Mouse (Mus musculus) MEL (cell line): Measurements from ENCODE around the gene Clasrp. TPM values are rescaled to one million over a fixed set of nuclear protein-coding genes. Genes with fewer than 3 reads are reported as not detected.

ENCODE experiments used
- DNase-seq: peaks from one replicate; pipeline ENCODE4 v3.0.0; 2011; ENCODE audit warnings: low read depth, low spot score
- H3K27ac ChIP-seq: 2 replicates; pipeline ENCODE4 v1.5.1; 2012; ENCODE audit warnings: low read depth, mild to moderate bottlenecking, control low read depth, low read length, moderate library complexity; ENCODE audit not compliant: control insufficient read depth
- H3K27me3 ChIP-seq, 2 experiments: fragments of 150-350 bp in 1 of 2; sonication (generic) in 1 of 2; 2 replicates each; pipeline ENCODE4 v1.6.1; 2012; ENCODE audit warnings: low read length in 2 of 2, mild to moderate bottlenecking in 2 of 2, improper control_type of control experiment in 1 of 2, moderate library complexity in 1 of 2; ENCODE audit not compliant: insufficient read depth in 2 of 2, control insufficient read depth in 1 of 2
- H3K36me3 ChIP-seq, 2 experiments: 2 replicates each; pipeline ENCODE4 v1.6.1; 2012 to 2014; ENCODE audit warnings: low read length in 2 of 2, improper control_type of control experiment in 1 of 2, inconsistent platforms in 1 of 2, mild to moderate bottlenecking in 1 of 2; ENCODE audit not compliant: insufficient read depth in 2 of 2, control insufficient read depth in 1 of 2
- H3K4me1 ChIP-seq, 2 experiments: fragments of 150-350 bp in 1 of 2; sonication (generic) in 1 of 2; 2 replicates each; pipeline ENCODE4 v1.6.1; 2012; ENCODE audit warnings: low read length in 2 of 2, improper control_type of control experiment in 1 of 2, mild to moderate bottlenecking in 1 of 2; ENCODE audit not compliant: insufficient read depth in 2 of 2, control insufficient read depth in 1 of 2
- H3K4me3 ChIP-seq, 2 experiments: fragments of 150-350 bp in 1 of 2; sonication (generic) in 1 of 2; 2 replicates each; pipeline ENCODE4 v1.5.1; 2012; ENCODE audit warnings: low read depth in 2 of 2, low read length in 2 of 2, mild to moderate bottlenecking in 2 of 2, moderate library complexity in 2 of 2, control low read depth in 1 of 2, improper control_type of control experiment in 1 of 2; ENCODE audit not compliant: control insufficient read depth in 1 of 2, insufficient read depth in 1 of 2
- H3K79me2 ChIP-seq: 2 replicates; pipeline ENCODE4 v1.6.1; 2012; ENCODE audit warnings: mild to moderate bottlenecking, low read length, moderate library complexity; ENCODE audit not compliant: control insufficient read depth, poor library complexity, insufficient read depth
- H3K9ac ChIP-seq: 2 replicates; pipeline ENCODE4 v1.6.1; 2012; ENCODE audit warnings: low read depth, mild to moderate bottlenecking, control low read depth, low read length, moderate library complexity; ENCODE audit not compliant: control insufficient read depth, poor library complexity, severe bottlenecking
- H3K9me3 ChIP-seq: fragments of 150-350 bp; sonication (generic); replicated peaks from 2 replicates; pipeline ENCODE4 v1.6.1; 2012; ENCODE audit warnings: mild to moderate bottlenecking, low read length, improper control_type of control experiment, moderate library complexity; ENCODE audit not compliant: insufficient read depth
- E2F4 ChIP-seq: IDR thresholded peaks from 2 replicates; pipeline ENCODE4 v1.6.1; 2011; ENCODE audit warnings: low read depth, low read length, improper control_type of control experiment, borderline replicate concordance
- EP300 ChIP-seq, 2 experiments: IDR thresholded peaks; 2 replicates each; pipeline ENCODE4 v1.6.1; 2011; ENCODE audit warnings: improper control_type of control experiment in 2 of 2, low read length in 2 of 2, low read depth in 1 of 2, mild to moderate bottlenecking in 1 of 2
- ETS1 ChIP-seq: IDR thresholded peaks from 2 replicates; pipeline ENCODE4 v1.6.1; 2012; ENCODE audit warnings: low read depth, mild to moderate bottlenecking, inconsistent platforms, low read length, improper control_type of control experiment, moderate library complexity
- GATA1 ChIP-seq: IDR thresholded peaks from 2 replicates; pipeline ENCODE4 v1.6.1; 2011; ENCODE audit warnings: low read depth, low read length, improper control_type of control experiment
- HCFC1 ChIP-seq: IDR thresholded peaks from 2 replicates; pipeline ENCODE4 v1.6.1; 2012; ENCODE audit warnings: low read depth, mild to moderate bottlenecking, inconsistent platforms, low read length, improper control_type of control experiment, moderate library complexity
- MAX ChIP-seq: IDR thresholded peaks from 2 replicates; pipeline ENCODE4 v1.6.1; 2011; ENCODE audit warnings: low read length, improper control_type of control experiment
- NRF1 ChIP-seq: IDR thresholded peaks from 2 replicates; pipeline ENCODE4 v1.6.1; 2014; ENCODE audit warnings: low read depth, mild to moderate bottlenecking, inconsistent platforms, low read length, improper control_type of control experiment, moderate library complexity; ENCODE audit not compliant: poor library complexity, insufficient read depth, severe bottlenecking
- POLR2A ChIP-seq, 2 experiments: IDR thresholded peaks; 2 replicates each; pipeline ENCODE4 v1.6.1; 2011 to 2012; ENCODE audit warnings: low read length in 2 of 2, mild to moderate bottlenecking in 2 of 2, control low read depth in 1 of 2, improper control_type of control experiment in 1 of 2, low read depth in 1 of 2, moderate library complexity in 1 of 2; ENCODE audit not compliant: control insufficient read depth in 1 of 2, insufficient read depth in 1 of 2, poor library complexity in 1 of 2
- POLR2AphosphoS2 ChIP-seq: IDR thresholded peaks from 2 replicates; pipeline ENCODE4 v1.6.1; 2011; ENCODE audit warnings: low read length, improper control_type of control experiment
- RAD21 ChIP-seq: IDR thresholded peaks from 2 replicates; pipeline ENCODE4 v1.6.1; 2011; ENCODE audit warnings: mild to moderate bottlenecking, low read depth, low read length, improper control_type of control experiment
- RCOR1 ChIP-seq: IDR thresholded peaks from 2 replicates; pipeline ENCODE4 v1.6.1; 2012; ENCODE audit warnings: low read depth, mild to moderate bottlenecking, inconsistent platforms, low read length, improper control_type of control experiment
- SIN3A ChIP-seq: IDR thresholded peaks from 2 replicates; pipeline ENCODE4 v1.6.1; 2012; ENCODE audit warnings: low read length, improper control_type of control experiment, inconsistent platforms
- TAL1 ChIP-seq: IDR thresholded peaks from 2 replicates; pipeline ENCODE4 v1.6.1; 2012; ENCODE audit warnings: mild to moderate bottlenecking, inconsistent platforms, low read length, moderate library complexity, mixed read lengths
- TBP ChIP-seq: IDR thresholded peaks from 2 replicates; pipeline ENCODE4 v1.8.0; 2011; ENCODE audit warnings: low read depth, low read length, improper control_type of control experiment
- USF2 ChIP-seq, 2 experiments: IDR thresholded peaks; 2 replicates each; pipeline ENCODE4 v1.6.1; 2011 to 2012; ENCODE audit warnings: improper control_type of control experiment in 2 of 2, low read length in 2 of 2, borderline replicate concordance in 1 of 2, inconsistent platforms in 1 of 2, low read depth in 1 of 2, mild to moderate bottlenecking in 1 of 2; ENCODE audit not compliant: insufficient read depth in 1 of 2
- ZC3H11A ChIP-seq: IDR thresholded peaks from 2 replicates; pipeline ENCODE4 v1.6.1; 2012; ENCODE audit warnings: low read depth, mild to moderate bottlenecking, inconsistent platforms, low read length, improper control_type of control experiment
- ZNF384 ChIP-seq: IDR thresholded peaks from 2 replicates; pipeline ENCODE4 v1.6.1; 2012; ENCODE audit warnings: low read depth, mild to moderate bottlenecking, inconsistent platforms, low read length, improper control_type of control experiment
- polyA plus RNA-seq, 2 experiments: library from polyadenylated mRNA; stranded (reverse) in 1 of 2; unstranded in 1 of 2; fragments of >175 nt in 1 of 2; fragments of >200 nt in 1 of 2; gene quantifications; 2 replicates each; pipeline versions ENCODE4 v1.2.1 to v1.2.4; 2012; ENCODE audit warnings: low replicate concordance in 2 of 2, low read depth in 1 of 2; ENCODE audit not compliant: insufficient read length in 2 of 2, insufficient read depth in 1 of 2, missing spikeins in 1 of 2
- total RNA-seq: library from RNA; depleted of rRNA; stranded (reverse); fragments of 300-350 nt; gene quantifications from 2 replicates; pipeline ENCODE4 v1.2.3, GENCODE M21; 2012

Gene Clasrp
- total and polyA plus RNA-seq, 3 experiments, result 31.1 to 62.2 TPM; not detected in 1

DNA sequence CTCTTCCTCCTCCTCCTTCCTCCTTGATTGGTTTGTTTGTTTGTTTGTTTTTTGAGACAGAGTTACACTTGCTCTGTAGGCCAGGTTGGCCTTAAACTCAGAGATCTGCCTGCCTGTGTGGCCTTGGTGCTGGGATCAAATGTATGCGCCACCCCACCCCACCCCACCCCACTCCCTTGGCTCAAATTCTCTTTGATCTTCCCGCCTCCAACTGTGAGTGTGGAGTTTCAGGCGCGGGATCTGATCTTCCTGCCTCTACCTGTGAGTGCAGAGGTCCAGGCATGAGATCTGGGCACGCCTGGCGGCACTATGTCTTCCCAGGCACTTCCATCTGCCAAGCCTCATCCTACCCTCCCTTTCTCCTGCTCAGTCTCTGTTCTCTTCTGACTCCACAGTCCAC, 18.0 kb upstream of the Clasrp start:
- Histone ChIP-seq H3K27ac (no peak overlapping the region), H3K4me1 (no peaks in the 10 kb centered on the region), H3K4me3 (no peak overlapping the region), H3K36me3 (no peaks in the 10 kb centered on the region), H3K9ac (no peak overlapping the region), H3K9me3 (no peaks in the 10 kb centered on the region), H3K79me2 (no peaks in the 10 kb centered on the region), H3K27me3 (no peaks in the 10 kb centered on the region)
- DNase-seq, result no peak
- no peak for TF ChIP-seq ZC3H11A
- TF ChIP-seq EP300 (IDR thresholded peaks at IDR 0.05; ENCODE audit: low read depth in 1 of 2, low read length in 2 of 2), result no peak
- TF ChIP-seq TAL1, result no peak
- no peak for TF ChIP-seq RCOR1
- TF ChIP-seq NRF1, result no peak
- TF ChIP-seq SIN3A, result no peak
- TF ChIP-seq POLR2AphosphoS2, result no peak
- no peak for TF ChIP-seq USF2 (IDR thresholded peaks at IDR 0.05; ENCODE audit: borderline replicate concordance in 1 of 2, insufficient read depth in 1 of 2, low read depth in 1 of 2, low read length in 2 of 2)
- TF ChIP-seq MAX, result no peak

DNA sequence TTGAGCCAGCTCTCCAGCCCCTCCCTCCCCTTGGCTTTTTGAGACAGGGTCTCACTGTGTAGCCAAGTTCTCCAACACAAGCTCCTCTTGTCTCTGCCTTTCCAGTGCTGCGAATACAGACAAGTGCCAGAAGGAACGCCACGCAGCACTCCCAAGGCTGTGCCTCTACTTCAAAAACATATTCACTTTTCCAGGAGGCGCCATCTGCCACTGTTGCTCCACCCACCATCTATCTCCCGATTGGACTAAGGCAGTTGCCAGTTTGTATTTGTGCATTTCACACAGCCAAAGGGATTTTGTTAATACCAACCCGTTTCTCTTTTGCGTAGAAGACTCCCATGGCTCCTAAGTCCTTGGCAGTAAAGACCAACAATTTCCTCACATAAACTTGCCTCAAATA, 16.5 kb upstream of the Clasrp start:
- no peaks in the 10 kb centered on the region for H3K4me1 ChIP-seq
- H3K27me3 ChIP-seq, result no peaks in the 10 kb centered on the region
- no peak overlapping the region for H3K27ac ChIP-seq
- TF ChIP-seq TAL1 (no peak), ETS1 (no peak), POLR2A (IDR thresholded peaks at IDR 0.05; ENCODE audit: control insufficient read depth in 1 of 2, insufficient read depth in 1 of 2, low read depth in 1 of 2, low read length in 2 of 2, poor library complexity in 1 of 2) (no peak), SIN3A (no peak), HCFC1 (no peak), EP300 (IDR thresholded peaks at IDR 0.05; ENCODE audit: low read depth in 1 of 2, low read length in 2 of 2) (no peak), RCOR1 (no peak), TBP (no peak), GATA1 (no peak), RAD21 (no peak), MAX (no peak), E2F4 (no peak), ZNF384 (no peak)
- H3K36me3 ChIP-seq, result no peaks in the 10 kb centered on the region
- no peak overlapping the region for H3K4me3 ChIP-seq
- no peak for DNase-seq
- H3K9me3 ChIP-seq, result no peaks in the 10 kb centered on the region
- H3K9ac ChIP-seq, result no peak overlapping the region
- H3K79me2 ChIP-seq, result no peaks in the 10 kb centered on the region
